Mouse (Mus musculus) hindbrain, embryonic 16.5 days (tissue): ENCODE results near the gene Sdk2. TPM values are rescaled to one million over a fixed set of nuclear protein-coding genes. Genes with fewer than 3 reads are reported as not detected.
A peak's percentile ranks its signal among the peaks of the same experiment; 100 is the strongest.

Source experiments
- ATAC-seq: fragments of 200-750 bp; cut with Nextera tagmentation; 2 replicates; pipeline ENCODE4 v1.8.0; 2017; ENCODE audit warnings: moderate TSS enrichment, moderate library complexity
- H3K27ac ChIP-seq: fragments of 300-500 bp; sonication (generic); 2 replicates; pipeline ENCODE4 v1.5.1; 2014; ENCODE audit warnings: low read depth, mild to moderate bottlenecking, control low read depth, low read length, moderate library complexity
- H3K27me3 ChIP-seq: fragments of 300-500 bp; sonication (generic); replicated peaks from 2 replicates; pipeline ENCODE4 v1.6.1; 2014; ENCODE audit warnings: low read length; ENCODE audit not compliant: control insufficient read depth, insufficient read depth
- H3K36me3 ChIP-seq: fragments of 300-500 bp; sonication (generic); 2 replicates; pipeline ENCODE4 v1.6.1; 2014; ENCODE audit warnings: mild to moderate bottlenecking, low read length, moderate library complexity, mixed read lengths; ENCODE audit not compliant: control insufficient read depth, insufficient read depth
- H3K4me1 ChIP-seq: fragments of 300-500 bp; sonication (generic); 2 replicates; pipeline ENCODE4 v1.6.1; 2014; ENCODE audit warnings: low read depth, low read length; ENCODE audit not compliant: control insufficient read depth, insufficient read depth
- H3K4me2 ChIP-seq: fragments of 300-500 bp; sonication (generic); 2 replicates; pipeline ENCODE4 v1.6.1; 2014; ENCODE audit warnings: mild to moderate bottlenecking, low read length, control low read depth, moderate library complexity
- H3K4me3 ChIP-seq: fragments of 300-500 bp; sonication (generic); 2 replicates; pipeline ENCODE4 v1.5.1; 2014; ENCODE audit warnings: mild to moderate bottlenecking, low read length, control low read depth, moderate library complexity
- H3K9ac ChIP-seq: fragments of 300-500 bp; sonication (generic); 2 replicates; pipeline ENCODE4 v1.6.1; 2014; ENCODE audit warnings: low read depth, mild to moderate bottlenecking, control low read depth, low read length, moderate library complexity
- H3K9me3 ChIP-seq: fragments of 300-500 bp; sonication (generic); 2 replicates; pipeline ENCODE4 v1.6.1; 2014; ENCODE audit warnings: mild to moderate bottlenecking, low read length, moderate library complexity; ENCODE audit not compliant: control insufficient read depth
- WGBS: fragments of 180-500 bp; shearing (Covaris S2); extraction: QIAGEN DNeasy Blood & Tissue Kit; methylation state at CpG from one replicate; pipeline ENCODE4 v1.1.7; 2014; 5-methylcytosine and 5-hydroxymethylcytosine counted together
- polyA plus RNA-seq: library from polyadenylated mRNA; unstranded; fragments of >200 nt; fragmentation: Nextera tagmentation; extraction: Ambion mirVana; gene quantifications from 2 replicates; pipeline ENCODE4 v1.2.1, GENCODE M21; 2015

Sdk2 gene
- polyA plus RNA-seq, 1 experiment from 2014 or later: 3.3 TPM

- Histone ChIP-seq H3K27me3 (no peaks in the 10 kb centered on the region), H3K4me2 (peak overlapping the region; percentile 6; the same call in 1 of the 2 replicates), H3K4me3 (no peak overlapping the region), H3K9me3 (no peaks in the 10 kb centered on the region), H3K36me3 (no peaks in the 10 kb centered on the region), H3K9ac (peak overlapping the region; percentile 5; the same call in 1 of the 2 replicates), H3K4me1 (peaks cover 26% of the 10 kb centered on the region), H3K27ac (peak overlapping the region; percentile 41)
- WGBS: 34% methylated on average over 3 of the region's 3 CpGs
- ATAC-seq: peak; percentile 46; the same call in 1 of the 2 replicates
These were observed 94.4 kb downstream of the Sdk2 start for GRCm38 (mm10) chr11:113972517-113972872.

DNA sequence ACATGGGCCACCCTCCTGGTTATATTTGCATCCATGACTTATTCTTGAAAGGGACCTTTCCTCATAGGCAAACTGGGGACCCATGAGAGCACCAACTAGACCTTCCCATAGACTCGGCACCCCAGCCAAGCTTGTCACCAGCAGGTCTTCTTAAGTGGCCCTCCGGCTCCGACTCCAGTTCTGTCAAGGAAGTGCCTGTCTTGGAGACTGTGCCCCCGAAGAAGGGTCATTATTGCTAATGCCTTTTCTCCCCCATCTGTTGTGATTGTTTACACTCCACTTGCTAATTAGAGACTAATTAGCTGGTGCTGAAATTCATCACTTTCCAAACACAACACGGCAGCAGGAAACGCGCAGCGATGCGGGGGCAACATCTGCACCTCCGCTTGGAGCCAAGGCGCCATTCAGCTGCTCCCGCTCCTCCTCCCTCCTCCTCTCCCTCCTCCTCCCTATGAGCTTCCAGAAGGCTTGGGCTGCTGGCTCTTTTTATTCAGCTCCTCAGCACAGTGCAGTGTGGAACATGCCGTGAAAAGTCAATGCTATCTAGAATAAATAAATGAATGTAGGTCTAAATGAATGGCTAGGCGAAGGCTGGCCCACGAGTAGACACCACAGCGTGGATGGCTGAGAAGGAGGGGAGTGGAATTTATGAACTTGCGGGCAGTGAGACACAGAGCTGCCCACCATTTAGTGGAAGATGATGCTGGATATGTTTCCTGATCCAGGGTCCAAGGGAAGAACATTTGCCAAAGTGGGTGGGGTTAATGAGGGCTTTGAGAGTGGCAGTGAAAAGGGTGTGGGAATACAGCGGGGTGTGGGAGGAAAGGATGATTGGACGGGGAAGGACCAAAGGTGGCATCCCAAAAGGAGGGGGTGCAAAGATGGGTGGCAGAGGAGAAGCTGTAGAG, 95.0 kb downstream of the Sdk2 start:
- Histone ChIP-seq H3K4me1 (peaks cover 26% of the 10 kb centered on the region), H3K36me3 (no peaks in the 10 kb centered on the region), H3K27me3 (no peaks in the 10 kb centered on the region), H3K9me3 (peaks cover 4% of the 10 kb centered on the region), H3K27ac (peak overlapping the region; percentile 41), H3K9ac (peak overlapping the region; percentile 5; the same call in 1 of the 2 replicates), H3K4me2 (peak overlapping the region; percentile 6; the same call in 1 of the 2 replicates), H3K4me3 (no peak overlapping the region)
- peak; percentile 88 for ATAC-seq
- WGBS: 38% methylated on average over 19 of the region's 19 CpGs

- H3K9ac ChIP-seq: no peak overlapping the region
- 63% methylated on average over 2 of the region's 2 CpGs for WGBS
- peaks cover 8% of the 10 kb centered on the region for H3K9me3 ChIP-seq
- H3K4me3 ChIP-seq: no peak overlapping the region
- no peaks in the 10 kb centered on the region for H3K27me3 ChIP-seq
- H3K27ac ChIP-seq: no peak overlapping the region; the same call in 1 of the 2 replicates
- H3K4me2 ChIP-seq: no peak overlapping the region
- H3K36me3 ChIP-seq: no peaks in the 10 kb centered on the region
- peaks cover 21% of the 10 kb centered on the region for H3K4me1 ChIP-seq
- ATAC-seq: no peak
These were observed 96.8 kb downstream of the Sdk2 start for GRCm38 (mm10) chr11:113970026-113970425.

- no peaks in the 10 kb centered on the region for H3K27me3 ChIP-seq
- ATAC-seq: no peak
- no peak overlapping the region for H3K27ac ChIP-seq
- H3K36me3 ChIP-seq: no peaks in the 10 kb centered on the region
- H3K9me3 ChIP-seq: peaks cover 8% of the 10 kb centered on the region
- H3K4me2 ChIP-seq: no peak overlapping the region
- H3K9ac ChIP-seq: no peak overlapping the region
- no peak overlapping the region for H3K4me3 ChIP-seq
- H3K4me1 ChIP-seq: no peaks in the 10 kb centered on the region
- 85% methylated on average over 1 of the region's 1 CpGs for WGBS
These were observed 101.6 kb downstream of the Sdk2 start for GRCm38 (mm10) chr11:113965214-113965613.

DNA sequence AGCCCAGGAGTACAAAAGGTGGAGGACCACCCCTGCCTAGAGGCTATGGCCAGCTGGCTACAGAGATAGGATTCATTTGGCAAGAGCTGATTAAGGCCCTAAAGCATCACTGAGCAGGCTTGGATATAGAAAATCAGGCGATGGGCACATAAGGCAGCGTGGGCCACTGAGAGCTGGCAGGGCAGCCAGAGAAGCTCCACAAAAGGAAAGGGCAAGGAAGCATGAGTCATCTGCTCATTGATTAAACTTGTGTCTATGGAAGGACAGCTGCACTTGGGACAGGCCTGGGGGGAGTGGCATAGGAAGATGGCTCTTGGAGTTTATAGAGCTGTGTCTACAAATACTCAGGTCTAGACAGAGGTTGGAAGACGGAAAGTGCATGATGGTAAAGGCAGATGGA, 104.1 kb downstream of the Sdk2 start:
- H3K9me3 ChIP-seq: peaks cover 8% of the 10 kb centered on the region
- no peak overlapping the region for H3K9ac ChIP-seq
- 89% methylated on average over 3 of the region's 3 CpGs for WGBS
- H3K27ac ChIP-seq: no peak overlapping the region
- H3K36me3 ChIP-seq: no peaks in the 10 kb centered on the region
- ATAC-seq: no peak
- H3K4me3 ChIP-seq: no peak overlapping the region
- H3K27me3 ChIP-seq: no peaks in the 10 kb centered on the region
- H3K4me1 ChIP-seq: no peaks in the 10 kb centered on the region
- H3K4me2 ChIP-seq: no peak overlapping the region

- Histone ChIP-seq H3K9ac (no peak overlapping the region), H3K27ac (peak overlapping the region; percentile 16; the same call in 1 of the 2 replicates)
These were observed 115.2 kb downstream of the Sdk2 start for GRCm38 (mm10) chr11:113951616-113951988.

DNA sequence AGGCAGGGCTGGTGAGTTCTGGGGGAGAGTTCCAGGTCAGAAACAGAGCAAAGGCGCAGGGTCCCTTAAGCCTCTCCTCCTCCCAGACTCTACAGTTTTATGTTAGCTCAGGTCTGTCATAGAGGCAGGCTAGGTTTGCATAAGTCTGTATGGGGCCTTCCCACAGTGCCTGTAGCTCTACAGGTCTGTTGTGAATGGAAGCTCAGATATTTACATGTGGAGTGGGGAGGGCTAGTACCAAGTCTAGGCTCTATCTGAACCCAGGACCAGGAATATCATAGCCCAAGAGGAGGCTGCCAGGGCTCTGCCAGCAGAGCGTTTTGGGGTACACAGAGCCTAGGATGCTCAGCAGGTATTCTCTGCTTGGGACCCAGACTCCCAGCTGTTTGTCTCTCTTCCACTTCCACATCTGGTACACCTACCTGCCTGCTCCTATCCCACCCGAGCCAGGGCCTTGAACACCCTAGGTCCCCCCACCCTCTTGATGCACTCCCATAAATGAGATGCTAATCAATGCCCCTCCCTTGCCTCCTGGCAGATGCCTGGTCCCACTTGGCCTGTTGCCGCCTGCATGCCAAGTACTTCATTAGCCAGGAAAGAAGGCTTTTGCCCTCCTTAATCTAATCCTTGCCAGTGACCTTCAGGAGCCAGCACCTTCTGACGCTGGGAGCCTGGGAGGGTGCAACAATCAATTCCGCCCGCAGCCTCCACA, 115.8 kb downstream of the Sdk2 start:
- no peak overlapping the region for H3K4me3 ChIP-seq
- no peaks in the 10 kb centered on the region for H3K36me3 ChIP-seq
- no peaks in the 10 kb centered on the region for H3K27me3 ChIP-seq
- WGBS: 26% methylated on average over 7 of the region's 7 CpGs
- peaks cover 25% of the 10 kb centered on the region for H3K4me1 ChIP-seq
- ATAC-seq: peak; percentile 61
- peak overlapping the region; percentile 20; the same call in 1 of the 2 replicates for H3K4me2 ChIP-seq
- H3K9ac ChIP-seq: no peak overlapping the region
- no peaks in the 10 kb centered on the region for H3K9me3 ChIP-seq
- H3K27ac ChIP-seq: no peak overlapping the region

More at GRCm38 (mm10) chr11:113951616-113951988, 115.2 kb downstream of the Sdk2 start:
- Histone ChIP-seq H3K4me3 (no peak overlapping the region), H3K27me3 (no peaks in the 10 kb centered on the region), H3K4me2 (peak overlapping the region; percentile 20; the same call in 1 of the 2 replicates), H3K4me1 (peaks cover 25% of the 10 kb centered on the region), H3K36me3 (no peaks in the 10 kb centered on the region), H3K9me3 (no peaks in the 10 kb centered on the region)
- 17% methylated on average over 15 of the region's 15 CpGs for whole genome bisulfite sequencing
- peak; percentile 83 for ATAC-seq

DNA sequence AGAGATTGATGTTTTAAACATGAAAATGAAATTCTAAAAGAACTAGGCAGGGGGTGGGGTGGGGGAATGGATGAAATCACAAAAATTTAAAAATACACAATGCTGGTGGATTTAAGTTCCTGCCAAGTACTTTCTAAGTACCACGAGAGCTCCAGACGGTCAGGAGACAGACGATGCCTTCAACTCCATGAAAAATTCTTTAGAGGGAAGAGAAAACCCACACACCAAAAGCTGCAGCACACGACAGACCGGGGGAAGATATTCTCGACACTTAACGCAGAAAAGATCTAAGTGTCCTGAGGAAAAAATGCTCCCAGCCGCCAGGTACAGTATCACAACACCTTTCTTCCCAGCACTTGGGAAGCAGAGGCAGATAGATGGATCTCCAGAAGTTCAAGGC, 118.2 kb downstream of the Sdk2 start:
- H3K4me2 ChIP-seq: no peak overlapping the region
- no peak overlapping the region for H3K27ac ChIP-seq
- no peak for ATAC-seq
- H3K36me3 ChIP-seq: no peaks in the 10 kb centered on the region
- no peaks in the 10 kb centered on the region for H3K9me3 ChIP-seq
- peaks cover 25% of the 10 kb centered on the region for H3K4me1 ChIP-seq
- no peaks in the 10 kb centered on the region for H3K27me3 ChIP-seq
- 85% methylated on average over 8 of the region's 8 CpGs for WGBS
- H3K4me3 ChIP-seq: no peak overlapping the region
- H3K9ac ChIP-seq: no peak overlapping the region
